Mouse (Mus musculus): Measurements from ENCODE around the gene Tmeff2. TPM values are rescaled to one million over a fixed set of nuclear protein-coding genes. Genes with fewer than 3 reads are reported as not detected.

Gene Tmeff2
- polyA plus RNA-seq, 1 experiment from 2014 or later, result 72.2 TPM

- H3K27ac ChIP-seq, result no peak overlapping the region
- no peak for ATAC-seq (ENCODE audit: low FRiP score)
- WGBS, result 69% methylated on average over 4 of the region's 4 CpGs
Observed at GRCm38 (mm10) chr1:51090212-51090761, 189.8 kb downstream of the Tmeff2 start.

GRCm38 (mm10) chr1:51094713-51095112 lies 194.3 kb downstream of the Tmeff2 start:
- Histone ChIP-seq H3K36me3 (replicated peaks; ENCODE audit: control insufficient read depth, insufficient read depth) (no peaks in the 10 kb centered on the region), H3K9me3 (ENCODE audit: control insufficient read depth, low read length) (no peaks in the 10 kb centered on the region), H3K27me3 (ENCODE audit: control insufficient read depth, insufficient read depth, low read length) (no peaks in the 10 kb centered on the region), H3K9ac (no peak overlapping the region), H3K27ac (no peak overlapping the region), H3K4me1 (replicated peaks; ENCODE audit: control insufficient read depth, insufficient read depth, low read length) (peaks cover 11% of the 10 kb centered on the region; the same call in 1 of the 2 replicates), H3K4me3 (replicated peaks; ENCODE audit: low read length) (no peak overlapping the region), H3K4me2 (replicated peaks) (no peak overlapping the region)
- no peak for DNase-seq (ENCODE audit: low spot score)
- 71% methylated on average over 2 of the region's 2 CpGs for WGBS
- no peak for ATAC-seq (ENCODE audit: low FRiP score)

More at GRCm38 (mm10) chr1:51090212-51090761, 189.8 kb downstream of the Tmeff2 start:
- H3K4me2 ChIP-seq (replicated peaks), result no peak overlapping the region
- no peaks in the 10 kb centered on the region for H3K9me3 ChIP-seq (ENCODE audit: control insufficient read depth, low read length)
- no peak for DNase-seq (ENCODE audit: low spot score)
- no peaks in the 10 kb centered on the region for H3K36me3 ChIP-seq (replicated peaks; ENCODE audit: control insufficient read depth, insufficient read depth)
- H3K9ac ChIP-seq, result no peak overlapping the region
- no peak overlapping the region for H3K4me3 ChIP-seq (replicated peaks; ENCODE audit: low read length)
- H3K27me3 ChIP-seq (ENCODE audit: control insufficient read depth, insufficient read depth, low read length), result no peaks in the 10 kb centered on the region
- no peaks in the 10 kb centered on the region for H3K4me1 ChIP-seq (replicated peaks; ENCODE audit: control insufficient read depth, insufficient read depth, low read length)

GRCm38 (mm10) chr1:51096848-51097598 lies 196.6 kb downstream of the Tmeff2 start:
- Histone ChIP-seq H3K36me3 (replicated peaks; ENCODE audit: control insufficient read depth, insufficient read depth) (no peaks in the 10 kb centered on the region), H3K4me2 (replicated peaks) (no peak overlapping the region), H3K4me1 (replicated peaks; ENCODE audit: control insufficient read depth, insufficient read depth, low read length) (peaks cover 11% of the 10 kb centered on the region; the same call in 1 of the 2 replicates), H3K27me3 (ENCODE audit: control insufficient read depth, insufficient read depth, low read length) (no peaks in the 10 kb centered on the region), H3K27ac (peak overlapping the region; percentile 52), H3K9ac (no peak overlapping the region), H3K9me3 (ENCODE audit: control insufficient read depth, low read length) (no peaks in the 10 kb centered on the region), H3K4me3 (replicated peaks; ENCODE audit: low read length) (no peak overlapping the region)
- no peak for DNase-seq (ENCODE audit: low spot score)
- ATAC-seq (ENCODE audit: low FRiP score), result peak; percentile 71
- WGBS, result 58% methylated on average over 4 of the region's 4 CpGs

GRCm38 (mm10) chr1:51101034-51101590 lies 200.7 kb downstream of the Tmeff2 start:
- Histone ChIP-seq H3K27me3 (ENCODE audit: control insufficient read depth, insufficient read depth, low read length) (no peaks in the 10 kb centered on the region), H3K4me1 (replicated peaks; ENCODE audit: control insufficient read depth, insufficient read depth, low read length) (peaks cover 11% of the 10 kb centered on the region; the same call in 1 of the 2 replicates), H3K4me3 (replicated peaks; ENCODE audit: low read length) (no peak overlapping the region), H3K9ac (no peak overlapping the region), H3K36me3 (replicated peaks; ENCODE audit: control insufficient read depth, insufficient read depth) (no peaks in the 10 kb centered on the region), H3K4me2 (replicated peaks) (no peak overlapping the region), H3K9me3 (ENCODE audit: control insufficient read depth, low read length) (no peaks in the 10 kb centered on the region), H3K27ac (no peak overlapping the region)
- DNase-seq (ENCODE audit: low spot score) (no peak), ATAC-seq (ENCODE audit: low FRiP score) (no peak)
- 93% methylated on average over 2 of the region's 2 CpGs for WGBS

GRCm38 (mm10) chr1:51104698-51105097 lies 204.3 kb downstream of the Tmeff2 start:
- Histone ChIP-seq H3K4me3 (replicated peaks; ENCODE audit: low read length) (no peak overlapping the region), H3K27ac (peak overlapping the region; percentile 33; the same call in 1 of the 2 replicates), H3K4me2 (replicated peaks) (no peak overlapping the region), H3K27me3 (ENCODE audit: control insufficient read depth, insufficient read depth, low read length) (no peaks in the 10 kb centered on the region), H3K4me1 (replicated peaks; ENCODE audit: control insufficient read depth, insufficient read depth, low read length) (no peaks in the 10 kb centered on the region), H3K9me3 (ENCODE audit: control insufficient read depth, low read length) (no peaks in the 10 kb centered on the region), H3K9ac (no peak overlapping the region), H3K36me3 (replicated peaks; ENCODE audit: control insufficient read depth, insufficient read depth) (no peaks in the 10 kb centered on the region)
- ATAC-seq (ENCODE audit: low FRiP score), result no peak
- no peak for DNase-seq (ENCODE audit: low spot score)
- WGBS, result 56% methylated on average over 2 of the region's 2 CpGs

- ATAC-seq (ENCODE audit: low FRiP score), result no peak
- H3K27ac ChIP-seq, result no peak overlapping the region
- WGBS, result 79% methylated on average over 4 of the region's 4 CpGs
- no peak overlapping the region for H3K4me3 ChIP-seq (replicated peaks; ENCODE audit: low read length)
- H3K9me3 ChIP-seq (ENCODE audit: control insufficient read depth, low read length), result no peaks in the 10 kb centered on the region
- no peaks in the 10 kb centered on the region for H3K36me3 ChIP-seq (replicated peaks; ENCODE audit: control insufficient read depth, insufficient read depth)
- H3K4me2 ChIP-seq (replicated peaks), result no peak overlapping the region
- no peak overlapping the region for H3K9ac ChIP-seq
- no peaks in the 10 kb centered on the region for H3K4me1 ChIP-seq (replicated peaks; ENCODE audit: control insufficient read depth, insufficient read depth, low read length)
- H3K27me3 ChIP-seq (ENCODE audit: control insufficient read depth, insufficient read depth, low read length), result no peaks in the 10 kb centered on the region
- DNase-seq (ENCODE audit: low spot score), result no peak
Observed at GRCm38 (mm10) chr1:51106401-51106920, 206.0 kb downstream of the Tmeff2 start.

- no peak for ATAC-seq (ENCODE audit: low FRiP score)
- H3K27me3 ChIP-seq (ENCODE audit: control insufficient read depth, insufficient read depth, low read length), result no peaks in the 10 kb centered on the region
- WGBS, result 61% methylated on average over 2 of the region's 2 CpGs
- no peaks in the 10 kb centered on the region for H3K4me1 ChIP-seq (replicated peaks; ENCODE audit: control insufficient read depth, insufficient read depth, low read length)
- H3K4me3 ChIP-seq (replicated peaks; ENCODE audit: low read length), result no peak overlapping the region
- DNase-seq (ENCODE audit: low spot score), result no peak
- H3K9me3 ChIP-seq (ENCODE audit: control insufficient read depth, low read length), result no peaks in the 10 kb centered on the region
- no peak overlapping the region for H3K4me2 ChIP-seq (replicated peaks)
- no peak overlapping the region for H3K9ac ChIP-seq
- no peaks in the 10 kb centered on the region for H3K36me3 ChIP-seq (replicated peaks; ENCODE audit: control insufficient read depth, insufficient read depth)
- no peak overlapping the region for H3K27ac ChIP-seq
Observed at GRCm38 (mm10) chr1:51107299-51107698, 206.9 kb downstream of the Tmeff2 start.

GRCm38 (mm10) chr1:51114721-51115120 lies 214.3 kb downstream of the Tmeff2 start:
- no peaks in the 10 kb centered on the region for H3K36me3 ChIP-seq (replicated peaks; ENCODE audit: control insufficient read depth, insufficient read depth)
- no peak for DNase-seq (ENCODE audit: low spot score)
- 57% methylated on average over 5 of the region's 5 CpGs for WGBS
- ATAC-seq (ENCODE audit: low FRiP score), result no peak
- no peaks in the 10 kb centered on the region for H3K27me3 ChIP-seq (ENCODE audit: control insufficient read depth, insufficient read depth, low read length)
- no peak overlapping the region for H3K4me3 ChIP-seq (replicated peaks; ENCODE audit: low read length)
- H3K27ac ChIP-seq, result no peak overlapping the region
- no peak overlapping the region for H3K9ac ChIP-seq
- H3K4me2 ChIP-seq (replicated peaks), result no peak overlapping the region
- no peaks in the 10 kb centered on the region for H3K4me1 ChIP-seq (replicated peaks; ENCODE audit: control insufficient read depth, insufficient read depth, low read length)
- H3K9me3 ChIP-seq (ENCODE audit: control insufficient read depth, low read length), result no peaks in the 10 kb centered on the region

GRCm38 (mm10) chr1:51115761-51116160 lies 215.3 kb downstream of the Tmeff2 start:
- Histone ChIP-seq H3K9me3 (ENCODE audit: control insufficient read depth, low read length) (no peaks in the 10 kb centered on the region), H3K4me3 (replicated peaks; ENCODE audit: low read length) (no peak overlapping the region), H3K27ac (no peak overlapping the region), H3K9ac (no peak overlapping the region), H3K4me2 (replicated peaks) (no peak overlapping the region), H3K36me3 (replicated peaks; ENCODE audit: control insufficient read depth, insufficient read depth) (no peaks in the 10 kb centered on the region), H3K27me3 (ENCODE audit: control insufficient read depth, insufficient read depth, low read length) (no peaks in the 10 kb centered on the region), H3K4me1 (replicated peaks; ENCODE audit: control insufficient read depth, insufficient read depth, low read length) (no peaks in the 10 kb centered on the region)
- DNase-seq (ENCODE audit: low spot score) (no peak), ATAC-seq (ENCODE audit: low FRiP score) (no peak)
- WGBS, result 92% methylated on average over 5 of the region's 5 CpGs

All from hindbrain, embryonic 14.5 days (tissue).